Mouse (Mus musculus): ENCODE measurements around the gene Cct8. TPM values are rescaled to one million over a fixed set of nuclear protein-coding genes. Genes with fewer than 3 reads are reported as not detected.

The Cct8 gene
- total RNA-seq, 4 experiments from 2014 or later = 139 to 159 (median 147) TPM

DNA sequence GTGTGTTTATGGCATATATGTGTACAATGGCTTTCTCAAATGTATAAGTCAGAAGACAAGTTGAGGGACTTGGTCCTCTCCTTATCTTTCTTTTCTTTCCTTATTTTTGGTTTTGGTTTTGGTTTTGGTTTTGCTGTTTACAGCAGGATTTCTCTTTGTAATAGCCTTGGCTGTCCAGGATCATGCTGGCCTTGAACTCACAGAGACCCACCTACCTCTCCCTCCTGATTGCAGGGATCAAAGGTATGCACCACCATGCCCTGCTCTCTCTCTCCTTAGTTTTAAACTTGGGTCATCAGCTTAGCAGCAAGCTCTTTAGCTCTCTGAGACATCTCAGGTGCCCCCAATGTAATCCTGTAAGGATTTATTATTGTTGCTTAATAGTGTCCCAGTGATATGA lies 50.6 kb downstream of the Cct8 start:
- no peak for DNase-seq (ENCODE audit: low spot score)

DNA sequence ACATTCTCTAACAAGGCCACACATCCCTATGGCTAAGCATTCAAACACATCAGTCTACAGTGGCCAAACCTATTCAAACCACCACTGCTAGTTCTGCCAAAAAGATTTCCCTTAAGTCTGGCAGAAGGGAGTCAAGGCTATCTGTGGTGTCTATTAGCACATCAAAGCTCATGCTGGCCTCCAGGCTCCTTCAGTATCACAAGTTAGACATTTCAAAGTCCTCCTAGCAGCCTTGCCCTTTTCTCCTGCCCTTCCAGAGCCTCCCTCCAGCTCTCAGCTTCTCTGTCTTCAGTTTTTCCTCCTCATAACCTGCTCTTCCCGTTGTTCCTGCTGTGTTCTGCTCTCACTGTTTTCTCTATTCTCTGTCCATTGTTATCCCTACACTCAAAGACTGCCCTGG lies 51.6 kb downstream of the Cct8 start:
- no peak for DNase-seq (ENCODE audit: low spot score)

DNA sequence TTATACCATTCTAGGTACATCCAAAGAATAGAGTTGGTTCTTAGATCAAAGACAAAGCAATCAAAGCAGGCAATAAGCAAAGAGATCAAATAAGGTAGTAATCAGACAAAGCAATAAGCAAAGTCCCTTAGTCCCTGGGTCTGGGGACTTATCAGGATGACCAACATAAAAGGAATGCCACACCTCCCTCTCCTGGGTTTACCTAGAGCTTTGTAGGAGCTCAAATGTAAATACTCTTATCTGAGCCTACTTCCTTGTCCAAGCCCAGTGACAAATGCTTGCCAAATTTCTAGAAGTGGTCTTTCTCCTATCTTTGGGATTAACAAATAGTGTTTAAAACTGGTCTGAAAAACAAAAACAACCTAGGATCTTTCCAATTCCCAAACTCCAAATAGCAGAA lies 52.4 kb downstream of the Cct8 start:
- no peak for DNase-seq (ENCODE audit: low spot score)

DNA sequence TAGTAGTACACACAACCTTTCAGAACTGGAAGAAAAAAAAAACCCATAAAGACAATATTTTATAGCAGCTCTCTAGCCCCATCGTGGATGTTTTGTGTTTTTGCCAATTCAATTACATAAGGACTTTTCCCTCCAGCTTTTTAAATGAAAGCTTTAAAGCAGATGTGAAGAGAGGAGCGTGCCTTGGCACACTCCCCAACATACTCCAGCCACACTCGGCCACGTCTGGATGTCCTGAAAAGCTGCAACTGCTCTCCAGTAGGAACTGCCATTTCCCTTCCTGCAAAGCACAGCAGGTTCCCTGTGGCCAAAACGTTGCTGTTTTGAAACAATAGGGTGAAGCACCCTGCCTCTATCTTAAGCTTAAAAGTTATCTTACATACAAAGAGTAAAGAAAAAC lies 53.4 kb downstream of the Cct8 start:
- no peak for DNase-seq (ENCODE audit: low spot score)

DNA sequence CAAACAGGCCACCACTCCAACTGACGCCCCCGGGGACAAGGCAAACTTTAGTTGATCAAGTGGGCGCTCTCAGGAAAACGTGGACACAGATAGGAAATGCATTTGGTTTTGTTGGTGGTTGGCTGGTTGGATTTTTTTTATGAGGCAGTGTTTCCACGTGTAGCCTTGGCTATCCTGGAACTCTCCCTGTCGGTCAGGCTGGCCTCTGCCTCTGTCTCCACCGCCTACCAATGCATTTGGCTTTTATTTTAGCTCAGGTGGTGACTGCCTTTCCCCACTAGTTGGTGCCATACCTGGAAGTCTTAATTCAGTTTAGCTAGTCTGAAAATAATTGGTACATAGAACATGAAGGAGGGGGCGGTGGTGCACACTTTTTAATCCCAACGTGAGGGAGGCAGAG lies 54.6 kb downstream of the Cct8 start:
- no peak for DNase-seq (ENCODE audit: low spot score)

DNA sequence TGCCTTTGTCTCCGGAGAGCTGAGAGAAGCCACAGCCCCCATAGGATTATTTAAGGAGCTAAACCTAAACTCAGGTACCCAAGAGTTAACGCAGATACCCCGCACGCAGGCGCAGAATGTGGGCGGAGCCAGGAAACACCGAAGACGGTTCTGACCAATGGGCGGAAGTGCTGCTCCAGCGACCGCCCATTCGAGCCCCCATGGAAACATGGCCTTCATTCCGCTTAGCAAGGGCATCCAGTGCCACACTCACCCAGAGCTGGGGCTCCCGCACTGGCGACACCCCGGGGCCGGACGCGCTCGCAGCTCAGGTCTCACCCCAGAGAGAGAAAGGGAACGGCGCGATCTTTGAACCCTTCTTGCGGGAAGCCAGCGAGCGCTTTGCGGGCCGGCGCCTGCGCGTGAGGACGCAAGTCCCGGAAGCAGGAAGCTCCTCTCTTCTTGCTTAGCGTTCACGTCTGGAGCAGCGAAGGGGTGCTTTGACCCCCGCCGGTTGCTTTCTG lies 55.4 kb downstream of the Cct8 start, which contains the start of gene Rwdd2b:
TSS of gene Rwdd2b (minus strand) at position 390 of the 503 bp plus-strand sequence.
- DNase-seq (ENCODE audit: low spot score) = peak; percentile 92

DNA sequence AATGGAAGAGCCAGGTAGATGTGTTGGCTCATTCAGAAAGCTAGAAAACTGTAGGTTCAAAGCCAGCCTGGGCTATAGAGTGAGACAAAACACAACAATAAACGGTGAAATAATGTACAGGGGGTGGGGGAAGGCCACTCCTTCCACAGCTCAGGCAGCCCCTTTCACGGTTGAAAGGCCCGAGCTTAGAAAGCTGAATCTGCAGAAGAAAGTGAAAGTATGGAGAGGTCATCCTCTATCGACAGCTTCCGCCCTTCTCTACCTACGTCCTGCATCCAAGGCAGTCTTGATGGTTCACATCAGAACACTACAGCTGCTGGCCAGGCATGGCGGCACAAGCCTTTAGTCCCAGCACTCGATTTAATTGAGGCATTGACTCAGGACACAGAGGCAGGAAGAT lies 57.0 kb downstream of the Cct8 start:
- DNase-seq (ENCODE audit: low spot score) = no peak

DNA sequence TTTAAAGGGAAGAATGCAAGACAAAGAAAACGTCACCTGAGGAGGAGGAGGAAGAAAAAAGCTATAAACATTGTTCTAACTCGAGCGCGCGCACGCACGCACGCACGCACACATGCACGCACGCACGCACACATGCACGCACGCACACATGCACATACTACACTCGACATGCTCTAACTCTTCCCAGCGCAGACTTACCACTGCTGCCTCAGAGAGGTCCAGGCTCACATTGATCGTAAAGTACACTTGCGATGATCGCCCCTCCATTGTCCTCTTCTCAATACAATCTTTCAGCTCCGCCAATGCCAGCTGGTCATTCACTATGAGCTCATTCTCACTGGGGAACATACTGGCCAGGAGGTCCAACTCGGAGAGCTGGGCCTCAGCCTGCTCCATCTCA lies 58.6 kb downstream of the Cct8 start:
- DNase-seq (ENCODE audit: low spot score) = no peak

DNA sequence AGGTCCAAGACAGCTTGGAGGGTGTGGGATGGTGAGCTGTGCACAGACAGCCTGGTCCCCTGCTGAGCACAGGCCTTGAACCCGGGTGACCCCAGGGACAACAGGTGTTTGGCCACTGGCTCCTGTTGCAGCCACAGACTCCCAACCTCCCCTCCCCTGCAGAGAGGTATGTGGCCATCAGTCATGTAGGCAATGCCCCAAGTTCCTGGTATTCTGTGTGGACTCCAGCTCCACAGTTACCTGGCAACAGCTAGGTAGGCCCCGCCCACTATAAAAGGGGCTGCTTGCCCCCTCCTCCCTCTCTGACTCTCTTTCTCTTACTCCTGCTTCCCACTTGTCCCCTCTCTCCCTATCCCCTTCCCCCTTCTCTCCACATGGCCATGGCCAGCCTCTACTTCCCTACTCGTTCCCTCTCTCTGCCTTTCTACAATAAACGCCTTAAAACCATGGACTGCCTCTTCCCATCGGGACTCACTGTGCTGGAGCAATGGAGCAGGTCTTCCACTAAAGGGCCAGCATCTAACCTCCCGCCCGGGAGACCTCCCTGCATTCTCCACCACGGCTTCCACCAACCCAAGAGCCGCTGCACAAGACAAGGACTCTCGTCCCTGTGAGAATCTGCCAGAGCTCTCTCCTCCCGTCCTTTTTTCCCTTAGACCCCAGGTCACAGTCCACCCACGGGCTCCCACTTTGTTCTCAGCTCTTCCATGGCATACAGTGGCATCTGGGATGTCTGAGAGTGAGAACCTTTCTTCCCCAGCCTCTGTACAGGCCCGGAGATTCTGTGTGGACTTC lies 60.1 kb downstream of the Cct8 start:
- no peak for DNase-seq (ENCODE audit: low spot score)

DNA sequence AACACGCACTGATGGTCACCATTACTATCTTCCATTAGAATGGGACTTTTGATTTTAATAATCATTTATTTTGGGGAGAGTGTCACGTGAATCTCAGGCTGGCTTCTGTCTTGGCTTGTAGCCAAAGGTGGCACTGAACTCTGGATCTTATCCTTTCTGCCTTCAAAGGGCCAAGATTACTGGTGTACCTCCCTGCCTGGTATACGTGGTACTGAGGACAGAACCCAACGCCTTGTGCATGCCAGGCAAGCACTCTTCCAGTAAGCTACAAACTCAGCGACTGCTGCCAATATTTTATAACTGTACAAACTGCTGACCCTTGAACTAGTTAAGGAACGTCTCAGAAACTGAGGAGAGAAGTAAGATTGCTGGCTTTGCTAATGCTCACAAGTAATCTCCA lies 60.7 kb downstream of the Cct8 start:
- DNase-seq (ENCODE audit: low spot score) = no peak

DNA sequence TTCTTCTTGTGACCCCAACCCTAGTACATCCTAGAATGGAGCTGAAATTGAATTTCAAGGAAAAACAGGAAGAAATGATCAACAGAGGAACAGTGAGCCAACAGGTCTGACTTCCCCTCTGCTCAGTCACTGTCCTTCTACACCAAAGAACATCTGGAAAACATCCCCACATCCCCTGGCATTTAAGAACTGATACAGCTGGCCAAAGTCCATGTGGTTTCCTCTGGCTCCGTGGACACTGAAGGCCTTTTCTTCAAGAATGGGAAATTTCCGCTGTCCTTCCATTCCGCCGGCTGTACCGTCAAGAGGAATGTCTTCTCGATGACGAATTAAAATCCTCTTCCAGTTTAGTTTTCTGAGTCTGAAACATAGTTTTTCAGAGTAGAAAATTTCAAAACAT lies 61.4 kb downstream of the Cct8 start:
- DNase-seq (ENCODE audit: low spot score) = no peak

Other genes with a start within 250 kb of the Cct8 start
- gene N6amt1, start 141.7 kb downstream of the Cct8 start, total RNA-seq (2022) = 10 to 100 TPM; 20.0 to 21.2 (median 20.4) TPM
- gene Ltn1, start 63.3 kb downstream of the Cct8 start, total RNA-seq (2022) = 10 to 100 TPM; 20.4 to 22.8 (median 21.1) TPM
- 1 to 10 TPM; 4.9 to 6.4 (median 5.5) TPM for gene Rwdd2b, start 55.3 kb downstream of the Cct8 start, total RNA-seq (2022)
- 10 to 100 TPM; 29.3 to 45.0 (median 37.9) TPM for gene Usp16, start 41.2 kb downstream of the Cct8 start, total RNA-seq (2022)
- gene Map3k7cl, start 57.5 kb upstream of the Cct8 start, total RNA-seq (2022) = 1 to 10 TPM; 1.1 to 2.2 (median 1.5) TPM
- gene Bach1, start 203.1 kb upstream of the Cct8 start, total RNA-seq (2022) = 10 to 100 TPM; 19.3 to 30.9 (median 28.2) TPM

All from heart, adult 8-10 months (tissue).